Mouse (Mus musculus) brown adipose tissue, adult 24 weeks (tissue): ENCODE data around the gene Josd1. TPM values are rescaled to one million over a fixed set of nuclear protein-coding genes. Genes with fewer than 3 reads are reported as not detected.
"Not testable (repeated sequence)": the region's sequence is repeated elsewhere in the genome, so short reads cannot be mapped to it uniquely, and the experiment has no call there.

Experiments used
- H3K27ac ChIP-seq: fragments of 200-500 bp; replicated peaks from 2 replicates; pipeline ENCODE4 v1.5.1; 2012; ENCODE audit warnings: low read depth, mild to moderate bottlenecking, low read length
- H3K4me1 ChIP-seq: fragments of 200-500 bp; 2 replicates; pipeline ENCODE4 v1.6.1; 2012; ENCODE audit warnings: low read length, mixed read lengths; ENCODE audit not compliant: control insufficient read depth, insufficient read depth, insufficient read length
- H3K4me3 ChIP-seq: fragments of 200-500 bp; 2 replicates; pipeline ENCODE4 v1.5.1; 2012; ENCODE audit warnings: low read depth, mild to moderate bottlenecking, low read length, moderate library complexity; ENCODE audit not compliant: insufficient read depth
- polyA plus RNA-seq: library from polyadenylated mRNA; stranded (reverse); fragments of >200 nt; gene quantifications from 2 replicates; pipeline ENCODE4 v1.2.4, GENCODE M21; 2012; ENCODE audit not compliant: missing spikeins, insufficient read depth, insufficient read length

Josd1 gene
- polyA plus RNA-seq, 1 experiment, result 29.5 TPM

- H3K4me1 ChIP-seq, result peaks cover 34% of the 10 kb centered on the region
- peak overlapping the region; percentile 32; the same call in 1 of the 2 replicates for H3K27ac ChIP-seq
- peak overlapping the region; percentile 91 for H3K4me3 ChIP-seq
These were observed 2.5 kb downstream of the Josd1 start for GRCm38 (mm10) chr15:79685141-79685641.

DNA sequence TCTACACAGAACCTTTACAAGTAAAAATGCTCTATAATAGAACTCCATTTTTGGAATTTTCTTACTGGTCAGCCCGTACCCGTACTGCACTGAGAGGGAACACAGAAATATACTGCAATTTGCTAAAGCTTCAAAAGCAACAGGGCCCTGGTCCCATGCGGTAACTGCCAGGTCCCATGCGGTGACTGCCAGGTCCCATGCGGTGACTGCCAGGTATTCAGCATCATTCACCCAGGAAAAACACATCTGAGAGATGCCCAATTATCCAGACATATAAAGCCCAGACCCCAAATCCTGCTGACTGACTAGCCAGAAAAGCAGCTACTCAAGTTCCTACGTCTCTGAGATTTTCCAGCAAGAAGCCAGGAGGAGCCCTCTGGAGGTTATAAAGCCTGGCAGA, 3.1 kb downstream of the Josd1 start:
- Histone ChIP-seq H3K4me1 (peaks cover 35% of the 10 kb centered on the region), H3K4me3 (peak overlapping the region; percentile 91), H3K27ac (peak overlapping the region; percentile 32; the same call in 1 of the 2 replicates)

GRCm38 (mm10) chr15:79683707-79684465, 3.8 kb downstream of the Josd1 start:
- peak overlapping the region; percentile 2; the same call in 1 of the 2 replicates for H3K27ac ChIP-seq
- peaks cover 36% of the 10 kb centered on the region for H3K4me1 ChIP-seq

DNA sequence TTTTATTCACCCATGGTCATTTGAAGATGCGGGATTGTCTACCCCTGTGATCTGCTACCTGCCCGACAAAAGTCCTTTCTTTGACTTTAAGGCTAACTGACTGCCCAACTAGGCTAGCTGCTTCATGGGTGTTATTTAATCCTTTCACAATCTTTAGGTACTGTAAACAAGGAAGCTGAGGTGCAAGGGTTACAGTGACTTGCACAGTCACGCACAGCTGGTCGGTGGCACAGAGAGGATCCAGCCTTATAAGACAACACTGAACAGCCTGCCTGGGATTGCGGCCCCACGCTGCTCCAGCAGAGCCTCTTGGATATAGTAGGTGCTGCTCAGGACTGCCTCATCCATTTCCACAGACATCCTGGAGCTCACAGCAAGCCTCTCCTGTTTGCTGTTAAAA, 4.6 kb downstream of the Josd1 start:
- Histone ChIP-seq H3K4me3 (no peak overlapping the region), H3K4me1 (peaks cover 35% of the 10 kb centered on the region), H3K27ac (no peak overlapping the region; the same call in 1 of the 2 replicates)

More at GRCm38 (mm10) chr15:79683707-79684465, 3.8 kb downstream of the Josd1 start:
- H3K4me3 ChIP-seq, result peak overlapping the region; percentile 91

DNA sequence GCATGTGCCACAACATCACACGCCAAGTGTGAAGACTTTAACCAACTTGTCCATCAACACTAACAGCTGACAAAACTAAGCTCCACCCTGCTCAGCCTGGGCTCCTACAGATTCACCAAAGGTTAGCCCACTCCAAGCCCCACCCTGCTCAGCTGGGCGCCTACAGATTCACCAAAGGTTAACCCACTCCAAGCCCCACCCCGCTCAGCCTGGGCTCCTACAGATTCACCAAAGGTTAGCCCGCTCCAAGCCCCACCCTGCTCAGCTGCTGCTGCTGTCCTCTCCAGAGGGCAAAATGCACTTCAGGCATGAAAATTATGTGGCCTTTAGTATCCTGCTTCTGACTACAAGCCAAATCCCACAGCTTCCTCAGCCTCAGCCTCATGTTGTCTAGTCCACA, 5.7 kb downstream of the Josd1 start:
- H3K4me3 ChIP-seq, result no peak overlapping the region
- peaks cover 35% of the 10 kb centered on the region for H3K4me1 ChIP-seq
- H3K27ac ChIP-seq, result no peak overlapping the region

DNA sequence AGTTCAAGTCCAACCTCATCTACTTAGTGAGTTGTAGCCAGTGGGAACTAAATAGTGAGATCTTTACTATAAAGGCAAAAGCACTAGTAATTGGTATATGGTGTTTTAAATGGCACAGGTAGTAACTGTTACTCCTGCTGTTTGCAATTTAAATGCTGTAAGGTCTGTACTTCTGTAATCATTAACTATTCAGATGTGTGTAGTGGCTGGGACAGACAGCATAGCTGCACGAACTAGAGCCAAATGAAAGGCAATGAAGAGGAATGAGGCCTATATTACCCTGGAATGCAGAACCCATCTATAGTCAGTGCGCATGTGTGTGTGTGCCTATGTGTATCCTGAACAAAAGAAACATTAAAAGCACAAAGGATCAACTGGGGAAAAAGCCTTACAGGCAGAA, 9.8 kb downstream of the Josd1 start:
- no peak overlapping the region for H3K27ac ChIP-seq
- peaks cover 7% of the 10 kb centered on the region; the same call in 1 of the 2 replicates for H3K4me1 ChIP-seq
- H3K4me3 ChIP-seq, result no peak overlapping the region

- peak overlapping the region; percentile 39 for H3K4me3 ChIP-seq
- not testable (repeated sequence) for H3K27ac ChIP-seq, H3K4me1 ChIP-seq
These were observed 15.8 kb downstream of the Josd1 start for GRCm38 (mm10) chr15:79671828-79672348.

DNA sequence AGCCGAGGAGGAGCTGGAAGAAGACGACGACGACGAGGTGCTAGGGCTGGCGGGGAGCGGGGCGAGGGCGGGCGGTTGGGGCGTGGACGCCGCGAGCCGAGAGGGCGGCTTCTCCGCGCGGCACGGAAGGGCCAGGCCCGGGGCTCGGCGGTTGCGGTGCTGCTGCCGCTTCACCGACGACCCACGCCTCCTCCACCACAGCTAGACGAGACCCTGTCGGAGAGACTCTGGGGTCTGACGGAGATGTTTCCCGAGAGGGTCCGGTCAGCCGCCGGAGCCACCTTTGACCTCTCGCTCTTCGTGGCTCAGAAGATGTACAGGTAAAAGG, 16.8 kb downstream of the Josd1 start:
- 0 out of 2 replicates have a peak, but pooled peaks cover 5% of the 10 kb centered on the region for H3K4me1 ChIP-seq
- H3K4me3 ChIP-seq, result peak overlapping the region; percentile 78
- H3K27ac ChIP-seq, result peak overlapping the region; percentile 49

GRCm38 (mm10) chr15:79670249-79670971, 17.3 kb downstream of the Josd1 start, which contains the start of gene Tomm22:
Gene Tomm22 (plus strand): TSS chr15:79670861.
- peak within 1 kb of the TSS; percentile 49 for H3K27ac ChIP-seq
- H3K4me1 ChIP-seq, result 0 out of 2 replicates have a peak, but pooled peaks cover 5% of the 10 kb centered on the region
- peak within 1 kb of the TSS; percentile 78 for H3K4me3 ChIP-seq

DNA sequence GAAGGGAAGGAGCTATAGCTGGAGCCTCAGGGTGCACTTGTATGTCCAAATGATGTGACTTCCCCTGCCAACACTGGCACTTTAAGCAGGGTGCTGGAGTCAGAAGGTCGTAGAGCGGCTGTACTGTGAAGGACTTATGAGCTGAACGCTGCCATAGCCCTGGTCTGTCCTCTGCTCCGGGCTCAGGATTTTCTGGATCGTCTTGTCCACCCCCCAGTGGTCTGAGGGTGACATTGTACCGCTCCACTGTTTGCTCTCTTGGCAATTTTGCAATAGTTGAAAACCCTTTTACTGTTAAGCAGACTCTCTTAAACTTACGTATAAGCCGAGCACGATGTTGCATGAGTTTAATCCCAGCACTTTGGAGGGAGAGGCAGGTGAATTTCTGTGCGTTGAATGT, 18.5 kb downstream of the Josd1 start:
- H3K27ac ChIP-seq, result no peak overlapping the region
- no peak overlapping the region for H3K4me3 ChIP-seq
- H3K4me1 ChIP-seq, result 0 out of 2 replicates have a peak, but pooled peaks cover 5% of the 10 kb centered on the region

DNA sequence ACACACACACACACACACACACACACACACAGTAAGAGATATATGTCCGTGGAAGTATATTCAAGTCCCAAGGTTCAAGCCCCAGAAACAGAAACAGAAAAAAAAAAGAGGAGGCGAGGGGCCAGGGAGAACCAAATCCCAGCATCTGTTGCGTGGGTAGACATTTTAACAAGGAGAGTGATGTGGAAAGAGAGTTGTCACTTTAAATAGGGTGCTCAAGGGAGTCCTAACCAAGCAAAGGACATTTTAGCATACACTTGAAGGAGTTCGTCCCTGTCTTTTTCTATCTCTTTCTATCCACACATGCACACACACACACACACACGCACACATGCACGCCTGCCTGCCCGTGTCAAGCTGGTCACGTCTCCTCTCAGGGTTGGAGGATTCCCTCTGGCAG, 23.1 kb downstream of the Josd1 start:
- H3K4me1 ChIP-seq, result no peaks in the 10 kb centered on the region
- no peak overlapping the region for H3K4me3 ChIP-seq
- H3K27ac ChIP-seq, result no peak overlapping the region

DNA sequence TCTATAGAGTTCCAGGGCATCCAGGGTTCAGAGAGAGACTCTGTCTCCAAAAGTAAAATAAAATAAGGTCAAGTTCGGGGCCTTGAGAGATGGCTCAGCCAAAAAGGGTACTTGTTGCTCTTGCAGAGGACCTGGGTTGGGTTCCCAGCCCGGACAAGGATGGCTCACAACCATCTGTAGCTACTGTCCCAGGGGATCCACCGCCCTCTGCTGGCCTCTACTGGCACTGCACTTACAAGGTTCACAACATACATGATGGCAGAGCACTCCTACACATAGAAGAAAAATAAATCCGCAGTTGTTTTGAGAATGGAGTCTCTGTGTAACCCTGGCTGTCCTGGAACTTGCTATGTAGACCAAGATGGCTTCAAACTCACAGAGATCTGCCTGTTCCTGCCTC, 25.9 kb downstream of the Josd1 start:
- H3K4me3 ChIP-seq, result no peak overlapping the region
- H3K4me1 ChIP-seq, result no peaks in the 10 kb centered on the region
- no peak overlapping the region for H3K27ac ChIP-seq

- peak within 1 kb of the TSS; percentile 98 for H3K27ac ChIP-seq
- H3K4me3 ChIP-seq, result peak within 1 kb of the TSS; percentile 71
- H3K4me1 ChIP-seq, result no peaks in the 10 kb centered on the region
These were observed 29.0 kb downstream of the Josd1 start, which contains the start of the genes Fam227a and Cby1 for GRCm38 (mm10) chr15:79658531-79659375. Gene Fam227a (minus strand): TSS chr15:79658956. Gene Cby1 (plus strand): TSS chr15:79659199.

DNA sequence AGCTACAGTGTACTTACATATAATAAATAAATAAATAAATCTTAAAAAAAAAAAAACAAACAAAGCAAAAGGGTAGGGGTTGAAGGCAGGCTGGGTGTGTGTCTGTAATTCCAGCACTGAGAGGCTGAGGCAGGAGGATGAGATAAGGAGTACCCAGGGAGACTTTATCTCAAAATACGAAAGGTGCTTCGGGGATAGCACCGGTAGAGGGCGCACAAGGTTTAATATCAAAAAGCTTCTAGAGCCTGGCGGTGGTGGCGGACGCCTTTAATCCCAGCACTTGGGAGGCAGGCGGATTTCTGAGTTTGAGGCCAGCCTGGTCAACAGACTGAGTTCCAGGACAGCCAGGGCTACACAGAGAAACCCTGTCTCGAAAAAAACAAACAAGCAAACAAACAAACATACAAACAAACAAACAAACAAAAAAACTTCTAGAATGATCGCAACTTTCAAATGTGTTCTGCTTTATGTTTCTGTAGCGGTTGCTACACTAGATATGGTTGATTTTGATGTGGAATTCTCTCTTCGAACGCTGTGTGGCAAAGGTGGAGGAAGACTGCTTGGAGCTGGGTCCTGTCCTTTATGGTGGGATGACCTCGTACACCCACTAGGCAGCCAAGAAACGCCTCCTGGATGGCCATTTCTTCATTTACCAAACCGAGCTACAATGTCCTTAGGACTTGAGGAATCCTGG, 29.7 kb downstream of the Josd1 start:
- no peaks in the 10 kb centered on the region for H3K4me1 ChIP-seq
- H3K27ac ChIP-seq, result peak overlapping the region; percentile 98
- peak overlapping the region; percentile 71 for H3K4me3 ChIP-seq
